Mouse (Mus musculus) ES-Bruce4 (cell line): ENCODE results near the gene Cacnb3.

Experiments
- CTCF ChIP-seq: IDR thresholded peaks from one replicate; pipeline ENCODE4 v1.8.1; 2011; ENCODE audit warnings: low read depth, low read length
- EP300 ChIP-seq: IDR thresholded peaks from 2 replicates; pipeline ENCODE4 v1.6.1; 2011; ENCODE audit warnings: low read depth, low read length; ENCODE audit not compliant: insufficient read depth
- POLR2A ChIP-seq: IDR thresholded peaks from one replicate; pipeline ENCODE4 v1.8.1; 2011; ENCODE audit warnings: low read length; ENCODE audit not compliant: insufficient read depth

- TF ChIP-seq POLR2A = no peak
- no peak for TF ChIP-seq EP300
- TF ChIP-seq CTCF = peak; percentile 47
Observed at GRCm38 (mm10) chr15:98656982-98657751, 26.5 kb downstream of the Cacnb3 start.
